Mouse (Mus musculus): ENCODE results near the gene Hoxb9.

Hoxb9 gene

DNA sequence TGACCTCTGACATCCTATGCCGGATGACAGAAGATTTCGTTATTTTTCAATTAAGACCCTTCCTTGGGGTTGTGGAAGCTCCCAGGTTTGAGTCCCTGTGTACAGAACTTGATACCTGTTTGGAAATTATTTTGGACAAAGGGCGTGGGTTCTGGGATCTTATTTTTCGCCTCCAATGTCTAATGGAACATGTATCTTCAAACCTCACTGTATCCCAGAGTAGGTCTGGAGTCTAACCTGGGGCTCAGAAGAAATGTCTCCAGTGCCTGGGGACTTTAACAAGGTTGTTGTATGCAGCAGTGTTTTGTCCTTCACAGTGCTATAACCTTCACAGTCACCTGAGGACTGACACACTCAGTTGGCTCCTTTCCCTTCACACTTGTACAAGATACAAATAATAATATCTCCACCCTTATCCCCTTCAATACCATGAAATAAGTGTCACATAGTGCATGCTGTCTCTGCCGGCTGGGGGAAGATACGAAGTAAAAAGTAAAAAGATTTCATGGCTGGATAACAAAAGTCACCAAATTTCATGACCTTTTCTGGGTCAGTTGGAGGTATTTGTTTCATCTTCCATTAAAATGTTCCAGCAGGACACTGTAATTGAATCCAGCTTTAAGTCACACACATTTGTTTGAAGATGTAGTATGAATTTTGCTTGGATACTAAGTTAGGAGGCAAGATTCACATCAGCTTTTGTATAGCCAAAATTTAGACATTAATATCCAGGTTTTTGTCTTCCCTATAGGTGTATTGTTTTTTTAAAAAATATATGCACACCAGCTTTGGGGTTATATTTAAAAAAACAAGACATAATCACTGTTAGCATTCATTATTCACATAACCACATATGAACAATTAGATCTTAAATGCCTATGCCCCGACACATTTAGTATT, 4.0 kb upstream of the Hoxb9 start:
- DNase-seq (ENCODE audit: low spot score in 2 of 2): no peak

- no peak for DNase-seq (ENCODE audit: low spot score in 2 of 2)
These were observed 3.1 kb upstream of the Hoxb9 start for GRCm38 (mm10) chr11:96268031-96268745.

DNA sequence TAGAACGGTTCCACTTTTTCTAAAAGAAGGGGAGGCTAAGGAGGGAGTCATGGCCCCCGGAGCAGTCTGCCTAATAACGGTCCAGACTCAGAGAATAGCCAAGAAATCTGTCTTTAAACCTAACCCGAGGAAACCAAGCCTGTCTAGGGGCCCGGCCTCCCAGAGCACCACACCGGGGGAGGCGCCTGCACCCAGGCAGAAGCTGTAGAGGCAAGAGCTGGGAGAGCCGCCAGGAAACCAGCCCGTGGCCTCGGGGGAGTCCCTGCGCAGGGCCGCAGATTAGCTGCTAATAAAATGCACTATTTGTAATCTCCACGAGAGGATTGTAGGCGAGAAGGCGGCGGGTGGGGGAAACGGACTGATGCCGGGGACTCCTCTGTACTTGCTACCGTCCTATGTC, 1.4 kb upstream of the Hoxb9 start:
- DNase-seq (ENCODE audit: low spot score in 2 of 2): no peak

DNA sequence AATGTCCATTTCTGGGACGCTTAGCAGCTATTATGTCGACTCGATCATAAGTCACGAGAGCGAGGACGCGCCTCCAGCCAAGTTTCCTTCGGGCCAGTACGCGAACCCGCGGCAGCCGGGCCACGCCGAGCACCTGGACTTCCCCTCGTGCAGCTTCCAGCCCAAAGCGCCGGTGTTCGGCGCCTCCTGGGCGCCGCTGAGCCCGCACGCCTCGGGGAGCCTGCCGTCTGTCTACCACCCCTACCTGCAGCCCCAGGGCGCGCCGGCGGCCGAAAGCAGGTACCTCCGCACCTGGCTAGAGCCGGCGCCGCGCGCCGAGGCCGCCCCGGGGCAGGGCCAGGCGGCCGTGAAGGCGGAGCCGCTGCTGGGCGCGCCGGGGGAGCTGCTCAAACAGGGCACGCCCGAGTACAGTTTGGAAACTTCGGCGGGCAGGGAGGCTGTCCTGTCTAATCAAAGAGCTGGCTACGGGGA, 319 bp downstream of the Hoxb9 start:
- DNase-seq (ENCODE audit: low spot score in 2 of 2): no peak

- no peak for DNase-seq (ENCODE audit: low spot score in 2 of 2)
These were observed 1.0 kb downstream of the Hoxb9 start for GRCm38 (mm10) chr11:96272024-96272921.

GRCm38 (mm10) chr11:96274428-96274827, 3.2 kb downstream of the Hoxb9 start:
- no peak for DNase-seq (ENCODE audit: low spot score in 2 of 2)

DNA sequence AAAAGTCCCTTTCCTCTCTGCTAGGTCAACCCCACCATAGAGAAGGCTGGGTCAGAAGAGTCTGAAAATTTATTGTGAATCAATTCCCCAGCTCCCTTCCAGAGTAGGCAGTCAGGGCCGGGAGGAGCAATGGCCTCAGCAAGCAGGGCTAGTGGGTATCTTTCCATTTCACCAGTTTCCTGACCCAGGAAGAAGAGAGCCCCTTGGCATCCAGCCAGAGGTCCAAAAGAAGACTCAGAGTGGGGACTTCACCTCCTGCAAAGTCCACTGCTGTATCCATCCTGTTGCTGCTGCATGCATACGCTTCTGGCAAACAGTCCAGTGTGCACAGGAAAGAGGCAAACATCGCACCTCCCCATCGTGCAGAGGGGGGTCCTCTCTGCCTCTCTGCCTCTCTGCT, 4.6 kb downstream of the Hoxb9 start:
- DNase-seq (ENCODE audit: low spot score in 2 of 2): no peak

DNA sequence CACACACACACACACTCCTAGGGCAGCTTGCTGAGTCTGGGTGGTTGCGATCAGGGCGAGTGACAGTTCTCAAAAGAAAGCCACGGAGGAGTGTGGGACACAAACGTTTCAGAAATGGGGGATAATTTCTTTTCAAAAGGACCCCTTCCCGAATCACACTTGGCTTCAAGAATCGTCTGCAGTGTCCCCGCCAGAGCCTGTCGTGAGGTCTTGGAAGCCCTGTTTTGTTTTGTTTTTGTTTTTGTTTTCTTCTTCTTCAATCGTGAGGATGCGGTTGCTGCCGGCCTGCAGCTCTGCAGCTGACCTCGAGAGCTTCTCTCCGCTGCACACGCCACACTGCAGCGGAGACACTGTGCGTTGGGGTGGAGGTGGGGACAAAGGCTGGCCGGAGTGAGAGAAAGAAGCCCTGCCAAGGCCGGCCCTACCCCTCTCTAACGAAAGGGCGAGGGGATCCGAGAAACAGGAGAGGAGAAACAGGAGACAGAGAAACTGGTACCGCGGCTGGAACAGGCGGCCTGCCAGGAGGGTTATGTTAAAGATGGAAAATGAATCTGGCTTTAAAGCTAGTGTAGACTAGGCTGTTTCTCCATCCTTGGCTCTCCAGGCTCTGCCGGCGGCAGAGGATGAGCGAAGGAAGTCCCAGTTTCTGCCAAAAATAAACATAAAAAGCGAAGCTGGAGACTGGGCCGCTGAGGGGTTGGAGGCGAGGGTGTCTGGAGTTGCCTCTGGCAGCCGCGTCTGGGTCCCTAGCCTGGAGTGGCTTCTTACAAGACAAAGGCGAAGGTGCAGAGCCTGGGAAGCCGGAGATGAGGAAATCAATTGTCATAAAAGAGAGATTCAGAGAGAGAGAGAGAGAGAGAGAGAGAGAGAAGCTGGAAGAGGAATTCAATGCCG, 6.1 kb downstream of the Hoxb9 start:
- no peak for DNase-seq (ENCODE audit: low spot score in 2 of 2)

DNA sequence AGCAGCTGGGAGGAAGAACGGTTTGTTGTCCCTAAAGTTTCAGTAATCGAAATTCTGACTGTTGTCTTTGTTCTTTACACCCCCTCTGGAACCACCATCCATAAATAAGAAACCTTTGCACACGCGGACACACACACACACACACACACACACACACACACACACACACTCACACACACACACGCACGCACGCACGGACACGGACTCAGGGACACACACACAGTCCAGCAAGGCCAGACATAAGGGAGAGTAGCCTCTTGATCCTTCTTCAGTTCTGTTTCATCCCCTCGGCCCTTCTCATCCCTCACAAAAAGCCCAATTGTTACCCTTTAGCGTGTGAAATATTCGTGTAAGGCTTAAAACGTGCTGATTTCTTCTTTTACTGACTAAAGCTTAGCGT, 7.1 kb downstream of the Hoxb9 start:
- no peak for DNase-seq (ENCODE audit: low spot score in 2 of 2)

DNA sequence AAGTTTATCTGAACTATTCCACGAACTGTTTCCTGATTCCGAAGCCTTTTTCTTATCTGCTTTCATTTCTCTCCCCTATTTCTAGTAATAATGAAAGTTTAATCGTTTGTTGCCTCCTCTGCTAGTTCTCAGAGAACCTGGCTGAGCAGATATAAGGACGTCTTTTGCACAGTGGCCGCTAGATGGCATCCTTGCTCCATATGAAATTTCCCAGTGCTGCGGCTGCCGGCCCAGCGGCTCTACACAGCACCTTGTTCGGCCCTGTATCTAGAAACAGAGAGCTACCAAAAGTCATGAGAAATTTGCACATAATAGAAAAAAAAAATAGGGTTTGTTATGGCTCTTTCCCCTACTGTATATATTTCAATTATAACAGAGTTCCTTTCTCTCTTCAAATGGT, 7.5 kb downstream of the Hoxb9 start:
- peak; percentile 51 to 56 for DNase-seq (ENCODE audit: low spot score in 2 of 2)

GRCm38 (mm10) chr11:96279421-96280233, 8.4 kb downstream of the Hoxb9 start:
- DNase-seq (ENCODE audit: low spot score in 2 of 2): no peak

- DNase-seq (ENCODE audit: low spot score in 2 of 2): no peak
These were observed 9.4 kb downstream of the Hoxb9 start for GRCm38 (mm10) chr11:96280399-96281378.

- DNase-seq (ENCODE audit: low spot score in 2 of 2): no peak
These were observed 10.1 kb downstream of the Hoxb9 start for GRCm38 (mm10) chr11:96281396-96281795.

DNA sequence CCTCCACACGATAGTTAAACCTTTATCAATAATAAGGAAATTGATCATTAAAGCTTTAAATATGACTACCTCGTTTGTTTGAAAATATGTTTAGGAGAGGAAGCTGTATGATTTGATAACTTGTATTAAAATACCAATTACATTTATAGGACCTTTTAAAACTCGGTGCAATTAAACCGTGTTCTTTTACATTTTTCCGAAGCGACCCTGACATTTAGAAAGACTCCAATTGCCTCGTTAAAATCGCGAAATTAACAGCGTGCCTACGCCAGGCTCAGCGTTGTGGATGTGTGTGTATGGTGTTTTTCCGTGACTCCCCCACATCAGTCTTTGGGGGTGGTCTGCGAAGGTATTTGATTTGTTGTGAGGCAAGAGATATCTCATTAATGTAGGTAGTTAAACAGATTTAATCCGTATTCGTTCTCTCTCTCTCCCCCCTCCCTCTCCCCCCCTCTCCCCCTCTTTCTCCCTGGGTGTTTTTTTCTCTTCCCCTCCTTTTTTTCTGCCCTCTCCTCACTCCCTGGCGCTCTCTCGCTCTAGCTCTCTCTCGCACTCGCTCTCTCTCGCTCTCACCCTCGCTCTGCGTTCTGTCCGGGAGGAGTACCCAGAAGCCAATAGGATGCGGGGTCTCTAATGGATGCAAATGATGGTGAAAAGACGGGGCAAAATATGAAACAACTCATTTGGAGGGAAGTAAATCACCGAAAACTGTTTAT, 10.8 kb downstream of the Hoxb9 start, which contains the start of gene Hoxb8:
Gene Hoxb8, plus strand, starts transcription at position 51 of the 716 bp plus-strand sequence.
- DNase-seq (ENCODE audit: low spot score in 2 of 2): no peak

- DNase-seq (ENCODE audit: low spot score in 2 of 2): no peak
These were observed 11.7 kb downstream of the Hoxb9 start for GRCm38 (mm10) chr11:96282795-96283430.

- no peak for DNase-seq (ENCODE audit: low spot score in 2 of 2)
These were observed 12.9 kb downstream of the Hoxb9 start for GRCm38 (mm10) chr11:96284041-96284749.

Measured in spleen, postnatal 36 days (tissue).